Mouse (Mus musculus) MEL (cell line): ENCODE measurements at regions not wholly inside any gene's neighbourhood (a gene's known extent, or its start where the extent isn't known, plus 50 kb on each side); places are given as distances from the start of the nearest gene placed in this dataset.
A peak's percentile ranks its signal among the peaks of the same experiment; 100 is the strongest.

Experiments used
- DNase-seq: peaks from one replicate; pipeline ENCODE4 v3.0.0; 2011; ENCODE audit warnings: low read depth, low spot score
- H3K27ac ChIP-seq: 2 replicates; pipeline ENCODE4 v1.5.1; 2012; ENCODE audit warnings: low read depth, mild to moderate bottlenecking, control low read depth, low read length, moderate library complexity; ENCODE audit not compliant: control insufficient read depth
- H3K27me3 ChIP-seq, 2 experiments: fragments of 150-350 bp in 1 of 2; sonication (generic) in 1 of 2; 2 replicates each; pipeline ENCODE4 v1.6.1; 2012; ENCODE audit warnings: low read length in 2 of 2, mild to moderate bottlenecking in 2 of 2, improper control_type of control experiment in 1 of 2, moderate library complexity in 1 of 2; ENCODE audit not compliant: insufficient read depth in 2 of 2, control insufficient read depth in 1 of 2
- H3K36me3 ChIP-seq, 2 experiments: 2 replicates each; pipeline ENCODE4 v1.6.1; 2012 to 2014; ENCODE audit warnings: low read length in 2 of 2, improper control_type of control experiment in 1 of 2, inconsistent platforms in 1 of 2, mild to moderate bottlenecking in 1 of 2; ENCODE audit not compliant: insufficient read depth in 2 of 2, control insufficient read depth in 1 of 2
- H3K4me1 ChIP-seq, 2 experiments: fragments of 150-350 bp in 1 of 2; sonication (generic) in 1 of 2; 2 replicates each; pipeline ENCODE4 v1.6.1; 2012; ENCODE audit warnings: low read length in 2 of 2, improper control_type of control experiment in 1 of 2, mild to moderate bottlenecking in 1 of 2; ENCODE audit not compliant: insufficient read depth in 2 of 2, control insufficient read depth in 1 of 2
- H3K4me3 ChIP-seq, 2 experiments: fragments of 150-350 bp in 1 of 2; sonication (generic) in 1 of 2; 2 replicates each; pipeline ENCODE4 v1.5.1; 2012; ENCODE audit warnings: low read depth in 2 of 2, low read length in 2 of 2, mild to moderate bottlenecking in 2 of 2, moderate library complexity in 2 of 2, control low read depth in 1 of 2, improper control_type of control experiment in 1 of 2; ENCODE audit not compliant: control insufficient read depth in 1 of 2, insufficient read depth in 1 of 2
- H3K79me2 ChIP-seq: 2 replicates; pipeline ENCODE4 v1.6.1; 2012; ENCODE audit warnings: mild to moderate bottlenecking, low read length, moderate library complexity; ENCODE audit not compliant: control insufficient read depth, poor library complexity, insufficient read depth
- H3K9ac ChIP-seq: 2 replicates; pipeline ENCODE4 v1.6.1; 2012; ENCODE audit warnings: low read depth, mild to moderate bottlenecking, control low read depth, low read length, moderate library complexity; ENCODE audit not compliant: control insufficient read depth, poor library complexity, severe bottlenecking
- H3K9me3 ChIP-seq: fragments of 150-350 bp; sonication (generic); replicated peaks from 2 replicates; pipeline ENCODE4 v1.6.1; 2012; ENCODE audit warnings: mild to moderate bottlenecking, low read length, improper control_type of control experiment, moderate library complexity; ENCODE audit not compliant: insufficient read depth
- BHLHE40 ChIP-seq: IDR thresholded peaks from 2 replicates; pipeline ENCODE4 v1.6.1; 2012; ENCODE audit warnings: low read depth, mild to moderate bottlenecking, inconsistent platforms, low read length, improper control_type of control experiment, borderline replicate concordance
- CHD2 ChIP-seq: IDR thresholded peaks from 2 replicates; pipeline ENCODE4 v1.6.1; 2011; ENCODE audit warnings: low read length, improper control_type of control experiment
- GABPA ChIP-seq: IDR thresholded peaks from 2 replicates; pipeline ENCODE4 v1.6.1; 2012; ENCODE audit warnings: low read depth, mild to moderate bottlenecking, inconsistent platforms, low read length, improper control_type of control experiment, moderate library complexity
- HCFC1 ChIP-seq: IDR thresholded peaks from 2 replicates; pipeline ENCODE4 v1.6.1; 2012; ENCODE audit warnings: low read depth, mild to moderate bottlenecking, inconsistent platforms, low read length, improper control_type of control experiment, moderate library complexity
- JUND ChIP-seq: IDR thresholded peaks from 2 replicates; pipeline ENCODE4 v1.6.1; 2011; ENCODE audit warnings: low read depth, mild to moderate bottlenecking, improper control_type of control experiment, low read length
- KAT2A ChIP-seq: conservative IDR thresholded peaks from 2 replicates; pipeline ENCODE4 v1.6.1; 2012; ENCODE audit warnings: low read depth, low read length, improper control_type of control experiment, inconsistent platforms
- MAX ChIP-seq: IDR thresholded peaks from 2 replicates; pipeline ENCODE4 v1.6.1; 2011; ENCODE audit warnings: low read length, improper control_type of control experiment
- MAZ ChIP-seq: IDR thresholded peaks from 2 replicates; pipeline ENCODE4 v1.6.1; 2012; ENCODE audit warnings: low read depth, mild to moderate bottlenecking, inconsistent platforms, low read length, improper control_type of control experiment
- MEF2A ChIP-seq: IDR thresholded peaks from 2 replicates; pipeline ENCODE4 v1.6.1; 2014; ENCODE audit warnings: low read depth, mild to moderate bottlenecking, inconsistent platforms, low read length, improper control_type of control experiment; ENCODE audit not compliant: poor library complexity, insufficient replicate concordance, severe bottlenecking; ENCODE audit errors: extremely low read depth
- MYB ChIP-seq: IDR thresholded peaks from 2 replicates; pipeline ENCODE4 v1.6.1; 2011; ENCODE audit warnings: mild to moderate bottlenecking, low read depth, low read length, improper control_type of control experiment
- MYC ChIP-seq: IDR thresholded peaks from 2 replicates; pipeline ENCODE4 v1.6.1; 2011; ENCODE audit warnings: low read depth, mild to moderate bottlenecking, low read length, improper control_type of control experiment, moderate library complexity
- NRF1 ChIP-seq: IDR thresholded peaks from 2 replicates; pipeline ENCODE4 v1.6.1; 2014; ENCODE audit warnings: low read depth, mild to moderate bottlenecking, inconsistent platforms, low read length, improper control_type of control experiment, moderate library complexity; ENCODE audit not compliant: poor library complexity, insufficient read depth, severe bottlenecking
- POLR2AphosphoS2 ChIP-seq: IDR thresholded peaks from 2 replicates; pipeline ENCODE4 v1.6.1; 2011; ENCODE audit warnings: low read length, improper control_type of control experiment
- POLR2AphosphoS5 ChIP-seq: IDR thresholded peaks from 2 replicates; pipeline ENCODE4 v1.6.1; 2012; ENCODE audit warnings: low read depth, borderline replicate concordance, mild to moderate bottlenecking, inconsistent platforms, low read length, moderate library complexity, mixed read lengths
- TAL1 ChIP-seq: IDR thresholded peaks from 2 replicates; pipeline ENCODE4 v1.6.1; 2012; ENCODE audit warnings: mild to moderate bottlenecking, inconsistent platforms, low read length, moderate library complexity, mixed read lengths
- TBP ChIP-seq: IDR thresholded peaks from 2 replicates; pipeline ENCODE4 v1.8.0; 2011; ENCODE audit warnings: low read depth, low read length, improper control_type of control experiment
- UBTF ChIP-seq: IDR thresholded peaks from 2 replicates; pipeline ENCODE4 v1.6.1; 2012; ENCODE audit warnings: low read depth, mild to moderate bottlenecking, inconsistent platforms, low read length, improper control_type of control experiment, moderate library complexity, borderline replicate concordance; ENCODE audit not compliant: insufficient read depth
- USF1 ChIP-seq: IDR thresholded peaks from 2 replicates; pipeline ENCODE4 v1.6.1; 2014; ENCODE audit warnings: low read depth, mild to moderate bottlenecking, inconsistent platforms, low read length, improper control_type of control experiment, moderate library complexity
- USF2 ChIP-seq, 2 experiments: IDR thresholded peaks; 2 replicates each; pipeline ENCODE4 v1.6.1; 2011 to 2012; ENCODE audit warnings: improper control_type of control experiment in 2 of 2, low read length in 2 of 2, borderline replicate concordance in 1 of 2, inconsistent platforms in 1 of 2, low read depth in 1 of 2, mild to moderate bottlenecking in 1 of 2; ENCODE audit not compliant: insufficient read depth in 1 of 2
- ZC3H11A ChIP-seq: IDR thresholded peaks from 2 replicates; pipeline ENCODE4 v1.6.1; 2012; ENCODE audit warnings: low read depth, mild to moderate bottlenecking, inconsistent platforms, low read length, improper control_type of control experiment
- ZKSCAN1 ChIP-seq: IDR thresholded peaks from 2 replicates; pipeline ENCODE4 v1.6.1; 2012; ENCODE audit warnings: low read depth, mild to moderate bottlenecking, inconsistent platforms, low read length, improper control_type of control experiment, moderate library complexity
- ZNF384 ChIP-seq: IDR thresholded peaks from 2 replicates; pipeline ENCODE4 v1.6.1; 2012; ENCODE audit warnings: low read depth, mild to moderate bottlenecking, inconsistent platforms, low read length, improper control_type of control experiment

GRCm38 (mm10) chr4:148367671-148368070 lies 76.9 kb downstream of the Ubiad1 start:
- Histone ChIP-seq H3K36me3 (no peaks in the 10 kb centered on the region), H3K27me3 (no peaks in the 10 kb centered on the region)
- no peak for DNase-seq

GRCm38 (mm10) chr4:148365804-148366203 lies 78.0 kb upstream of the Disp3 start:
- Histone ChIP-seq H3K9ac (no peak overlapping the region), H3K4me3 (no peak overlapping the region), H3K9me3 (no peaks in the 10 kb centered on the region), H3K27me3 (no peaks in the 10 kb centered on the region), H3K4me1 (no peaks in the 10 kb centered on the region), H3K79me2 (no peaks in the 10 kb centered on the region), H3K27ac (no peak overlapping the region), H3K36me3 (no peaks in the 10 kb centered on the region)
- peak; percentile 73 for TF ChIP-seq HCFC1
- TF ChIP-seq UBTF: no peak
- TF ChIP-seq USF1: peak; percentile 79
- no peak for TF ChIP-seq ZC3H11A
- DNase-seq: peak; percentile 13

More at GRCm38 (mm10) chr4:148367671-148368070, 76.9 kb downstream of the Ubiad1 start:
- Histone ChIP-seq H3K27ac (no peak overlapping the region), H3K4me3 (no peak overlapping the region), H3K9ac (no peak overlapping the region), H3K79me2 (no peaks in the 10 kb centered on the region), H3K4me1 (no peaks in the 10 kb centered on the region), H3K9me3 (no peaks in the 10 kb centered on the region)
- TF ChIP-seq MEF2A: no peak
- TF ChIP-seq KAT2A: no peak
- no peak for TF ChIP-seq ZKSCAN1
- no peak for TF ChIP-seq USF1
- TF ChIP-seq CHD2: no peak
- no peak for TF ChIP-seq MAX
- no peak for TF ChIP-seq NRF1
- no peak for TF ChIP-seq JUND
- no peak for TF ChIP-seq POLR2AphosphoS2
- no peak for TF ChIP-seq TBP
- TF ChIP-seq ZNF384: no peak

- H3K9ac ChIP-seq: no peak overlapping the region
- no peaks in the 10 kb centered on the region for H3K4me1 ChIP-seq
- DNase-seq: no peak
- H3K4me3 ChIP-seq: no peak overlapping the region
- H3K27ac ChIP-seq: no peak overlapping the region
- H3K9me3 ChIP-seq: no peaks in the 10 kb centered on the region
- H3K79me2 ChIP-seq: no peaks in the 10 kb centered on the region
- H3K36me3 ChIP-seq: no peaks in the 10 kb centered on the region
- no peaks in the 10 kb centered on the region for H3K27me3 ChIP-seq
- no peak for TF ChIP-seq JUND
- TF ChIP-seq BHLHE40: no peak
- TF ChIP-seq USF1: no peak
- no peak for TF ChIP-seq UBTF
- no peak for TF ChIP-seq USF2 (IDR thresholded peaks at IDR 0.05; ENCODE audit: borderline replicate concordance in 1 of 2, insufficient read depth in 1 of 2, low read depth in 1 of 2, low read length in 2 of 2)
- TF ChIP-seq GABPA: no peak
- TF ChIP-seq KAT2A: no peak
- no peak for TF ChIP-seq POLR2AphosphoS2
- no peak for TF ChIP-seq MYC
- no peak for TF ChIP-seq POLR2AphosphoS5
- TF ChIP-seq MAZ: no peak
- TF ChIP-seq TAL1: no peak
- no peak for TF ChIP-seq MYB
- TF ChIP-seq HCFC1: no peak
- TF ChIP-seq TBP: no peak
These were observed 75.8 kb upstream of the Disp3 start for GRCm38 (mm10) chr4:148363366-148364121.
